Mouse (Mus musculus) CH12.LX (cell line): ENCODE results near the gene Kif23. TPM values are rescaled to one million over a fixed set of nuclear protein-coding genes. Genes with fewer than 3 reads are reported as not detected.

Source experiments
- DNase-seq: peaks from one replicate; pipeline ENCODE4 v3.0.0-alpha.2; 2013; ENCODE audit errors: extremely low read depth
- H3K27ac ChIP-seq: 2 replicates; pipeline ENCODE4 v1.5.1; 2012; ENCODE audit warnings: low read depth, mild to moderate bottlenecking, control low read depth, moderate library complexity; ENCODE audit not compliant: insufficient read depth
- H3K27me3 ChIP-seq: replicated peaks from 2 replicates; pipeline ENCODE3; 2012; ENCODE audit warnings: inconsistent platforms
- H3K36me3 ChIP-seq, 2 experiments: replicated peaks in 1 of 2; 2 replicates each; pipeline versions ENCODE3 to v1.6.1; 2012; ENCODE audit warnings: inconsistent platforms in 1 of 2, low read length in 1 of 2, mild to moderate bottlenecking in 1 of 2, mixed read lengths in 1 of 2, moderate library complexity in 1 of 2; ENCODE audit not compliant: control insufficient read depth in 1 of 2, insufficient read depth in 1 of 2
- H3K4me1 ChIP-seq, 2 experiments: 2 replicates each; pipeline ENCODE4 v1.6.1; 2012; ENCODE audit warnings: inconsistent platforms in 1 of 2, moderate library complexity in 1 of 2; ENCODE audit not compliant: insufficient read depth in 2 of 2, control insufficient read depth in 1 of 2
- H3K4me2 ChIP-seq: 2 replicates; pipeline ENCODE4 v1.6.1; 2012; ENCODE audit warnings: low read depth, mild to moderate bottlenecking, control low read depth; ENCODE audit not compliant: poor library complexity, insufficient read depth, severe bottlenecking
- H3K4me3 ChIP-seq, 3 experiments: fragments of 150-350 bp in 1 of 3; sonication (generic) in 1 of 3; replicated peaks in 1 of 3; 2 replicates each; pipeline versions ENCODE3 to v1.5.1; 2011 to 2012; ENCODE audit warnings: low read depth in 2 of 3, low read length in 2 of 3, mild to moderate bottlenecking in 2 of 3, moderate library complexity in 2 of 3, control low read depth in 1 of 3, improper control_type of control experiment in 1 of 3, inconsistent platforms in 1 of 3, mixed read lengths in 1 of 3; ENCODE audit not compliant: poor library complexity in 1 of 3
- H3K79me2 ChIP-seq: replicated peaks from 2 replicates; pipeline ENCODE4 v1.6.1; 2012; ENCODE audit warnings: mild to moderate bottlenecking, moderate library complexity; ENCODE audit not compliant: control insufficient read depth, poor library complexity, insufficient read depth, severe bottlenecking; ENCODE audit errors: extremely low read depth
- H3K9ac ChIP-seq: 2 replicates; pipeline ENCODE4 v1.6.1; 2012; ENCODE audit warnings: low read depth, mild to moderate bottlenecking, control low read depth, moderate library complexity; ENCODE audit not compliant: insufficient read depth
- H3K9me3 ChIP-seq: replicated peaks from 2 replicates; pipeline ENCODE3; 2012; ENCODE audit warnings: low read length, inconsistent platforms, mixed read lengths
- BHLHE40 ChIP-seq: IDR thresholded peaks from 2 replicates; pipeline ENCODE4 v1.6.1; 2011; ENCODE audit warnings: mild to moderate bottlenecking, low read depth, low read length, improper control_type of control experiment
- CHD1 ChIP-seq: IDR thresholded peaks from 2 replicates; pipeline ENCODE4 v1.6.1; 2012; ENCODE audit warnings: low read depth, low read length, improper control_type of control experiment, inconsistent platforms
- CHD2 ChIP-seq: IDR thresholded peaks from 2 replicates; pipeline ENCODE4 v1.6.1; 2011; ENCODE audit warnings: low read length, improper control_type of control experiment
- ELF1 ChIP-seq: IDR thresholded peaks from 2 replicates; pipeline ENCODE4 v1.6.1; 2014; ENCODE audit warnings: low read depth, mild to moderate bottlenecking, inconsistent platforms, low read length, improper control_type of control experiment
- EP300 ChIP-seq: IDR thresholded peaks from 2 replicates; pipeline ENCODE4 v1.6.1; 2011; ENCODE audit warnings: low read length, improper control_type of control experiment
- HCFC1 ChIP-seq: IDR thresholded peaks from 2 replicates; pipeline ENCODE4 v1.6.1; 2012; ENCODE audit warnings: low read depth, mild to moderate bottlenecking, inconsistent platforms, low read length, improper control_type of control experiment
- IRF4 ChIP-seq: IDR thresholded peaks from 2 replicates; pipeline ENCODE4 v1.6.1; 2014; ENCODE audit warnings: low read depth, mild to moderate bottlenecking, inconsistent platforms, low read length, improper control_type of control experiment
- MAFK ChIP-seq: IDR thresholded peaks from 2 replicates; pipeline ENCODE4 v1.6.1; 2011; ENCODE audit warnings: low read length, improper control_type of control experiment; ENCODE audit not compliant: insufficient replicate concordance
- MAX ChIP-seq: IDR thresholded peaks from 2 replicates; pipeline ENCODE4 v1.6.1; 2011; ENCODE audit warnings: low read length, improper control_type of control experiment
- MYC ChIP-seq: IDR thresholded peaks from 2 replicates; pipeline ENCODE4 v1.6.1; 2011; ENCODE audit warnings: low read depth, mild to moderate bottlenecking, improper control_type of control experiment, low read length
- PAX5 ChIP-seq: IDR thresholded peaks from 2 replicates; pipeline ENCODE4 v1.6.1; 2012; ENCODE audit warnings: low read length, inconsistent platforms, mixed read lengths
- POLR2A ChIP-seq: IDR thresholded peaks from 2 replicates; pipeline ENCODE4 v1.6.1; 2011; ENCODE audit warnings: low read depth, mild to moderate bottlenecking, improper control_type of control experiment, low read length
- POLR2AphosphoS2 ChIP-seq: IDR thresholded peaks from 2 replicates; pipeline ENCODE4 v1.6.1; 2011; ENCODE audit warnings: low read depth, low read length, improper control_type of control experiment
- RAD21 ChIP-seq: IDR thresholded peaks from 2 replicates; pipeline ENCODE4 v1.6.1; 2011; ENCODE audit warnings: low read depth, mild to moderate bottlenecking, low read length, improper control_type of control experiment, moderate library complexity
- SIN3A ChIP-seq: IDR thresholded peaks from 2 replicates; pipeline ENCODE4 v1.6.1; 2012; ENCODE audit warnings: low read length, improper control_type of control experiment, inconsistent platforms
- TBP ChIP-seq: conservative IDR thresholded peaks from 2 replicates; pipeline ENCODE4 v1.6.1; 2011; ENCODE audit warnings: low read depth, low read length, improper control_type of control experiment
- TCF12 ChIP-seq: IDR thresholded peaks from 2 replicates; pipeline ENCODE4 v1.6.1; 2014; ENCODE audit warnings: low read depth, mild to moderate bottlenecking, inconsistent platforms, low read length, improper control_type of control experiment
- USF1 ChIP-seq: IDR thresholded peaks from 2 replicates; pipeline ENCODE4 v1.6.1; 2014; ENCODE audit warnings: low read depth, mild to moderate bottlenecking, inconsistent platforms, low read length, improper control_type of control experiment
- USF2 ChIP-seq: conservative IDR thresholded peaks from 2 replicates; pipeline ENCODE4 v1.6.1; 2011; ENCODE audit warnings: low read depth, low read length, improper control_type of control experiment
- ZC3H11A ChIP-seq: IDR thresholded peaks from 2 replicates; pipeline ENCODE4 v1.6.1; 2012; ENCODE audit warnings: low read depth, mild to moderate bottlenecking, inconsistent platforms, low read length, improper control_type of control experiment
- ZMIZ1 ChIP-seq: IDR thresholded peaks from 2 replicates; pipeline ENCODE4 v1.6.1; 2012; ENCODE audit warnings: low read depth, mild to moderate bottlenecking, inconsistent platforms, low read length, improper control_type of control experiment
- dilution Hi-C: fragments of 300-500 bp; cut with MboI; formaldehyde crosslinking; loops from 2 replicates; pipeline ENCODE4 v1.14.3; 2020; ENCODE audit warnings: low sequenced_read_pairs; ENCODE audit not compliant: extremely low pct_unique_long_range_greater_than_20kb, extremely low pct_ligation_motif_present
- in situ Hi-C: fragments of 300-500 bp; cut with MboI; formaldehyde crosslinking; loops from 3 replicates; pipeline ENCODE4 v1.14.3; 2019; ENCODE audit warnings: low sequenced_read_pairs, low pct_ligation_motif_present, low pct_unique_long_range_greater_than_20kb, mixed read lengths
- polyA plus RNA-seq: library from polyadenylated mRNA; unstranded; fragments of >175 nt; gene quantifications from 2 replicates; pipeline ENCODE4 v1.2.1, GENCODE M21; 2012; ENCODE audit warnings: low read depth; ENCODE audit not compliant: insufficient read length
- total RNA-seq, 2 experiments: library from RNA; depleted of rRNA; stranded (reverse); fragments of 300-350 nt in 1 of 2; fragments of >200 nt in 1 of 2; gene quantifications; 2 replicates each; pipeline ENCODE4 v1.2.3; 2012 to 2014

Kif23 gene
- total and polyA plus RNA-seq, 3 experiments, result 50.6 to 133 (median 96.2) TPM

GRCm38 (mm10) chr9:61884375-61884774 lies 62.2 kb downstream of the Kif23 start:
- no peak for DNase-seq
- in situ Hi-C loops (no loop called here), dilution Hi-C loops (no loop called here)
- no peak for TF ChIP-seq ZC3H11A
- TF ChIP-seq CHD1, result no peak
- no peak for TF ChIP-seq RAD21
- no peak for TF ChIP-seq ZMIZ1
- TF ChIP-seq TBP, result no peak
- no peak for TF ChIP-seq PAX5
- no peak for TF ChIP-seq BHLHE40
- no peak for TF ChIP-seq TCF12
- TF ChIP-seq IRF4, result no peak
- no peak for TF ChIP-seq POLR2AphosphoS2
- TF ChIP-seq MYC, result no peak
- TF ChIP-seq ELF1, result no peak
- TF ChIP-seq POLR2A, result no peak
- no peak for TF ChIP-seq USF2
- TF ChIP-seq SIN3A, result no peak
- no peak for TF ChIP-seq CHD2
- TF ChIP-seq HCFC1, result no peak
- TF ChIP-seq USF1, result no peak
- no peak for TF ChIP-seq EP300
- Histone ChIP-seq H3K9ac (no peak overlapping the region), H3K4me1 (peaks cover 0 to 7% of the 10 kb centered on the region in 2 experiments; a peak in 1 of 4 replicates), H3K4me3 (no peak overlapping the region), H3K79me2 (no peaks in the 10 kb centered on the region), H3K9me3 (no peaks in the 10 kb centered on the region), H3K27me3 (no peaks in the 10 kb centered on the region), H3K27ac (no peak overlapping the region), H3K36me3 (no peaks in the 10 kb centered on the region), H3K4me2 (no peak overlapping the region)

- Histone ChIP-seq H3K4me3 (no peak overlapping the region), H3K36me3 (no peaks in the 10 kb centered on the region), H3K9me3 (no peaks in the 10 kb centered on the region), H3K4me1 (peaks cover 0 to 7% of the 10 kb centered on the region in 2 experiments; a peak in 1 of 4 replicates), H3K79me2 (no peaks in the 10 kb centered on the region), H3K4me2 (no peak overlapping the region), H3K9ac (no peak overlapping the region), H3K27ac (no peak overlapping the region), H3K27me3 (peaks cover 2% of the 10 kb centered on the region)
- DNase-seq, result no peak
- in situ Hi-C loops (no loop called here), dilution Hi-C loops (no loop called here)
- no peak for TF ChIP-seq MAFK
- no peak for TF ChIP-seq TBP
- TF ChIP-seq BHLHE40, result no peak
- TF ChIP-seq MAX, result no peak
- TF ChIP-seq PAX5, result no peak
- TF ChIP-seq MYC, result no peak
- TF ChIP-seq ELF1, result no peak
- no peak for TF ChIP-seq ZMIZ1
- no peak for TF ChIP-seq POLR2A
Measured at GRCm38 (mm10) chr9:61882179-61882578, 64.4 kb downstream of the Kif23 start.
